Mouse (Mus musculus) left cerebral cortex, postnatal 14 days (tissue): ENCODE measurements at regions not wholly inside any gene's neighbourhood (a gene's known extent, or its start where the extent isn't known, plus 50 kb on each side); places are given as distances from the start of the nearest gene placed in this dataset.
A peak's percentile ranks its signal among the peaks of the same experiment; 100 is the strongest.

Experiments
- DNase-seq, 2 experiments: peaks; one replicate each; pipeline ENCODE4 v3.0.0; 2021 to 2022; ENCODE audit warnings: low spot score in 2 of 2, mixed read lengths in 1 of 2
- intact Hi-C: fragments of 180-260 bp; cut with DNase I; formaldehyde crosslinking; loops from one replicate; pipeline ENCODE4 v1.15.1; 2025

- no peak for DNase-seq
- intact Hi-C loops, result no loop called here
Measured at GRCm38 (mm10) chr16:76232680-76233079, 140.9 kb downstream of the Nrip1 start.

GRCm38 (mm10) chr16:76232174-76232573 is 141.5 kb downstream of the Nrip1 start:
- DNase-seq, result no peak
- intact Hi-C loops, result no loop called here

- DNase-seq, result no peak
- intact Hi-C loops, result no loop called here
Measured at GRCm38 (mm10) chr16:76230516-76231302, 142.9 kb downstream of the Nrip1 start.

GRCm38 (mm10) chr16:76228451-76228850 is 145.2 kb downstream of the Nrip1 start:
- DNase-seq, result no peak
- intact Hi-C loops, result no loop called here

GRCm38 (mm10) chr16:76226446-76226845 is 147.2 kb downstream of the Nrip1 start:
- intact Hi-C loops, result no loop called here
- DNase-seq, result no peak

- intact Hi-C loops, result no loop called here
Measured at GRCm38 (mm10) chr16:76225587-76226226, 147.9 kb downstream of the Nrip1 start.

GRCm38 (mm10) chr16:76224901-76225586 is 148.6 kb downstream of the Nrip1 start:
- DNase-seq, result no peak
- intact Hi-C loops, result no loop called here

More at GRCm38 (mm10) chr16:76225587-76226226, 147.9 kb downstream of the Nrip1 start:
- no peak for DNase-seq

GRCm38 (mm10) chr16:76223716-76224115 is 149.9 kb downstream of the Nrip1 start:
- peak in 1 of 2 experiments; percentile 20 for DNase-seq
- intact Hi-C loops, result no loop called here

- intact Hi-C loops, result no loop called here
- no peak for DNase-seq
Measured at GRCm38 (mm10) chr16:76222960-76223359, 150.7 kb downstream of the Nrip1 start.

GRCm38 (mm10) chr16:76220466-76220865 is 153.2 kb downstream of the Nrip1 start:
- intact Hi-C loops, result no loop called here
- no peak for DNase-seq

- intact Hi-C loops, result no loop called here
- no peak for DNase-seq
Measured at GRCm38 (mm10) chr16:76219233-76219632, 154.4 kb downstream of the Nrip1 start.

GRCm38 (mm10) chr16:76218310-76219170 is 155.1 kb downstream of the Nrip1 start:
- intact Hi-C loops, result no loop called here
- no peak for DNase-seq

- peak in 1 of 2 experiments; percentile 15 for DNase-seq
- intact Hi-C loops, result no loop called here
Measured at GRCm38 (mm10) chr16:76216184-76216583, 157.4 kb downstream of the Nrip1 start.

- DNase-seq, result no peak
- intact Hi-C loops, result no loop called here
Measured at GRCm38 (mm10) chr16:76215558-76215957, 158.1 kb downstream of the Nrip1 start.

- peak in 1 of 2 experiments; percentile 30 for DNase-seq
- intact Hi-C loops, result loop anchor here (5.0 kb wide), 2 partner anchors 170 to 665 kb away; partner anchors contain the start of gene Nrip1
Measured at GRCm38 (mm10) chr16:76201773-76202571, 171.7 kb downstream of the Nrip1 start.

- intact Hi-C loops, result loop anchor here (5.0 kb wide), 2 partner anchors 171 to 666 kb away; partner anchors contain the start of gene Nrip1
Measured at GRCm38 (mm10) chr16:76200801-76201728, 172.6 kb downstream of the Nrip1 start.

GRCm38 (mm10) chr16:76200268-76200667 is 173.4 kb downstream of the Nrip1 start:
- DNase-seq, result peak; percentile 22 to 52
- intact Hi-C loops, result loop anchor here (5.0 kb wide), 2 partner anchors 172 to 667 kb away; partner anchors contain the start of gene Nrip1

More at GRCm38 (mm10) chr16:76200801-76201728, 172.6 kb downstream of the Nrip1 start:
- DNase-seq, result no peak
